Mouse (Mus musculus) adrenal gland, postnatal 4 days (tissue): Measurements from ENCODE around the gene Ints6l. TPM values are rescaled to one million over a fixed set of nuclear protein-coding genes. Genes with fewer than 3 reads are reported as not detected.
A peak's percentile ranks its signal among the peaks of the same experiment; 100 is the strongest.

Experiments
- DNase-seq, 2 experiments: peaks; one replicate each; pipeline ENCODE4 v3.0.0; 2021 to 2022; ENCODE audit warnings: low spot score in 2 of 2, mixed read lengths in 2 of 2
- long read RNA-seq, 2 experiments: library from polyadenylated mRNA; stranded (forward); transcript quantifications; one replicate each; pipeline ENCODE4 v2.0.0; 2021
- total RNA-seq, 2 experiments: library from RNA; stranded (reverse); gene quantifications; 2 replicates each; pipeline ENCODE4 v1.2.3; 2021

Gene Ints6l
- 10 to 100 TPM; 47.1 to 60.3 TPM for total RNA-seq
- long read RNA-seq, experiment 1, partial matches to known transcripts = 1 of 10 reads
- long read RNA-seq, experiment 1, other reads (novel, unspliced or antisense) = 5 of 10 reads
- long read RNA-seq, experiment 2, transcript Ints6l-201 (17 exons, 3,766 nt) = major isoform, 7 of 40 reads
- long read RNA-seq, experiment 2, partial matches to known transcripts = 14 of 40 reads
- long read RNA-seq, experiment 2, other reads (novel, unspliced or antisense) = 19 of 40 reads

- DNase-seq = peak; percentile 24 to 46
Measured at GRCm38 (mm10) chrX:56454671-56455371, at the start of gene Ints6l. Gene Ints6l (plus strand): TSS chrX:56454857.

- DNase-seq = no peak
Measured at GRCm38 (mm10) chrX:56405482-56405881, 49.2 kb upstream of the Ints6l start.

- DNase-seq = no peak
Measured at GRCm38 (mm10) chrX:56406128-56406527, 48.5 kb upstream of the Ints6l start.

DNA sequence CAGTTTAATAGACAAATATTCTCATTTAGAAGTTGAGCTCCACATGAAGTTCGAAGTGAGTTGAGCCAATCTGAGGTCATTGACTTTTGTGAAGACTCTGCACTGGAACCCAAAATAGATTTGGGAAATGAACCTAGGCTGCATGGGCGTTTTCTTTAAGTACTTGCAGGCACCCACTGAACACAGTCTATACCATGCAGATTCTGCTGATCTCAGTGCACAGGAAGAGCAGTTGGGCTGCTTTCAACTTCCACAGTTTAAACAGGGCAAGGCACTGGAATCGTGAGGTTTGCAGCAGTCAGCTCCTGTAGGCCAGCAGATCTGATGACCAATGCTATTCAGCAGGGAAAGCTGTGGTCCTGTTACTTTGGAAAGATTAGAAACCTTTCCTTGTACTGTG lies 38.4 kb upstream of the Ints6l start:
- DNase-seq = no peak

GRCm38 (mm10) chrX:56417541-56417940 lies 37.1 kb upstream of the Ints6l start:
- no peak for DNase-seq

DNA sequence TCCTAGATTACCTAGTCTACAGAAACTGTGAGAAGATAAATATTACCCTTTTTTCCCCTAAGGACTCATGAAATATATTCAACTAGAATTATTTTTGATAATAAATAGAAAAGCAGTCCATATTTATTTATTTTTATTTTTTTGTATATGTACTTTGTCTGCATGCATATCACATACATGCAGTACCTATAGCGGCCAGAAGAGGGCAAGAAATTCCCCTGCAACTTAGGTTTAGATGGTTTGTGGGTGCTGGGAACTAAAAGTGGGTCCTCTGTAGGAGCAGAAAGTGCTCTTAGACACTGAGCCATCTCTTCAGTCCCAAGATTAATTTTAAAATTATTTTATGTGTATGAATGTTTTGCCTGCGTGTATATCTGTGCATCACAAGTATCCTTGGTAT lies 24.1 kb upstream of the Ints6l start:
- DNase-seq = no peak

GRCm38 (mm10) chrX:56435758-56436283 lies 18.8 kb upstream of the Ints6l start:
- no peak for DNase-seq

GRCm38 (mm10) chrX:56446487-56447428 lies 7.9 kb upstream of the Ints6l start:
- no peak for DNase-seq

DNA sequence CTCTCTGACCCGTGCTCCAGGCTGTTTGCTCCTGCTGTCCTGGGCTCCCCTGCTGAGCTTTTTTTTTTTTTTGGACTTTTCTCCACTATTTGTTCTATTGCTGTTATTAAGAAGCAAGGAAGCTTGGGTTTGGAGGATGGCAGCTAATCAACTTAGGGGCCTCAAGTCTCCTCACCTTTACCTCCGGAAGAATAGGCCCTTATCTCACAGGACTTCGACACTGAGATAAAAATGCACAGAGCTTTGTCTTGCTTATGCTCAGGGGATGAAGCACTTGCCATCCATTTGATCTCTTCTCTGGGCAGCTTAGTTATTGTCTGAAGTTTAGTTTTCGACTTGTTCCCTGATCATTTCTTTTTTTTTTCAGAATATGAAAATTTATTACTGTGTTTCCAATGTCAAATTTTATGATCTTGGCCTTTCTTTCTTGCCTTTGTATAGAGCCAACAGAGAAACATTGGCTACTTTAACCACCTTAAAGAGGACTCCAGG lies 7.1 kb upstream of the Ints6l start, which contains the start of gene Gm2174:
Gene Gm2174 (plus strand): TSS at position 442 of the 492 bp plus-strand sequence.
- DNase-seq = no peak

- DNase-seq = peak; percentile 54 to 67
Measured at GRCm38 (mm10) chrX:56455372-56456246, 952 bp downstream of the Ints6l start.

DNA sequence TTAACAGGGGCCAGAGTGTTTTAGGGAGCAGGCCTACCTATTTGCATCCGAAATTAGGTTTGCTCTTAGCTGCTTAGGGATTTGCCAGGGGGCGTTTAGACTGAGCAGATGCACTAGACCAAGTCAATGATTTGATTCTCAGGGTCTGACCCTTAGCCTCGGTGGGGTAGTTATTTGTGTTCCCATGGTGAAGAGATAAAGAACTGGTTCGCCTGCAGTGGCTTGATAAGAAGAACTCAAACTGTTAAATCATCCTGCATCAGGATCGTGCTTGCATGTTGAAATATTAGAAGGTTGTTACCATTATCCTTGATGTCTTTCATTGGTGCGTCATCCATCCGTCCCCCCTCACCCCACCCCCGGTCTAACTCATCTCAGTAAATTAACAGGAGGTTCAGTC lies 1.7 kb downstream of the Ints6l start:
- DNase-seq = no peak

DNA sequence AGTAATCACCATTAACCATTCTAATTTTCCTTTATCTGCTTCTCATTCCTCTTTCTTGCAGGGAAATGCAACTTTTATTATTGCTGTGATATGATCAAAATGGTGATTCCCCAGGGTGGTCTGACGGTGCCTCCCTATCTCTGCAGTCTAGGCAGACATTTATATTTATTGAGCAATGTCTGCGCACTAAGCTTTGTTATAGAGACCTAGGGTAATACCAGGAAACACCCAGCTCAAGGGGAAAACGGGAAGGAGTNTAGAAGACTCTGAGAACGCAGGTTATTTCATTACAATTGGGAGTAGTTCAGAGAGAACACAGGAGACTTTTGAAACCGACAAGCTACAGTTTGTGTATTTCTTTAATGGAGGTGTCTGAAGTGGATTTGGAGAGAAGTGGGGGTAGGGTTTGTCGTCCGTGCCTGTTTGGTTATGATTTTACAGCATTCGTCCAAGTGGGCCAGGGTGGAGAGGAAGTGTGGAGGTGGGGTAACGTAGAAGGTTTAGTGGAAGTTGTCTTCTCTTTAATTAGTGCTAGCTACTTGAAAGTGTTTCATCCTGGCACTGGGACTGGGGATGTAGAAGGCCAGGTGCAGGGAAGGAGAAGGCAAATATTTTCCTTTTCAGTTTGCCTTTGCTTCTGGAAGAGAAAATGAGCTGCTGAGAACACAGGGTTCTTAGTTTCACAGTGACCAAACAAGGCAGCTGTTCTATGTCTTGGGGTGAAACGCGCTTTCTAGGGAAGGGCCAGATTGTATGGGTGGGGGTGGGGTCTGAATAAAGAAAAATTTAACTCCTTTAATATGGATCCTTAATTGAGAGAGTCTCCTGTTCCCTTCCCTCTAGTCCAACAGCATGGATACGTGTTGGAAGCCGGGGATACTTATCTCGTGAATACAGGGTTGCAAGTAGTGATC lies 7.6 kb downstream of the Ints6l start:
- DNase-seq = no peak

- DNase-seq = no peak
Measured at GRCm38 (mm10) chrX:56464906-56465305, 10.2 kb downstream of the Ints6l start.

GRCm38 (mm10) chrX:56467688-56468087 lies 13.0 kb downstream of the Ints6l start:
- no peak for DNase-seq

GRCm38 (mm10) chrX:56468422-56468821 lies 13.8 kb downstream of the Ints6l start:
- DNase-seq = no peak

DNA sequence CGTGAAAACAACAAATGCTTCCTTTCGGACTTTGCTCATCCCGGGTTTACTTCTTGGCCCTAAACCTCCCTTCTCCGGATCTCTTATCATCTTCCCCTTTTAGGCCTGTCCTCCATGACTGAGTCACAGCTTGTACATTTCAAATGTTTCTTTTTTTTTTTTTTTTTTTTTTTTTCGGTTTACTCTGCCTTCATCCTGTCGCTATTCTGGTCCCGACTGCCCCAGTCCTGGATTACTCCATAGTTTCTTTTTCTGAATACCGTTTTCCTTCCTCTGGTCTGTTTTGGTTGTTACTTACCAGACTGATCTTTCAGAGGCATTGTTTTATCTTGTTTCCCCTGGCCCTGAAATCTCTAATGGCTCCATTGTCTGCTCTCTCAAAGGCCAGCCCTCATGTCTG lies 19.4 kb downstream of the Ints6l start:
- no peak for DNase-seq

GRCm38 (mm10) chrX:56477553-56477952 lies 22.9 kb downstream of the Ints6l start:
- no peak for DNase-seq

DNA sequence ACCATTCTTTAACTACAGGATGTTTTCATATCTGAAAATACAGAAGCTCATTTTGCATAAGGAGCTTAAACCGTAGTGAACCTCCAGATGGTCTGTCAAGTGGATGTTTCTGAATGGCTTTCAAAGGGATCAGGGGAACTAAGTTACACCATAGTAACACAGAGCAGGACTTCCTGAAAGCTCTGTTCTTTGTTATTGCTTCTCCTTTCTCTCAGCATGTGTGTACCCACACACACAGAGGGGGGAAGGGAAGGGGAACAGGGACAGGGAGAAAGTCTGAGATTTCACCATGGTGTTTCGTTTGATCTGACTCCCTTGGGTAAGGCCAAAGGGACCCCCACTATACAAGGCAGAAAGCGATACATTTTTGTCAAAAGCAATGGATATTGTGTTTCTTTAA lies 27.2 kb downstream of the Ints6l start:
- DNase-seq = no peak

DNA sequence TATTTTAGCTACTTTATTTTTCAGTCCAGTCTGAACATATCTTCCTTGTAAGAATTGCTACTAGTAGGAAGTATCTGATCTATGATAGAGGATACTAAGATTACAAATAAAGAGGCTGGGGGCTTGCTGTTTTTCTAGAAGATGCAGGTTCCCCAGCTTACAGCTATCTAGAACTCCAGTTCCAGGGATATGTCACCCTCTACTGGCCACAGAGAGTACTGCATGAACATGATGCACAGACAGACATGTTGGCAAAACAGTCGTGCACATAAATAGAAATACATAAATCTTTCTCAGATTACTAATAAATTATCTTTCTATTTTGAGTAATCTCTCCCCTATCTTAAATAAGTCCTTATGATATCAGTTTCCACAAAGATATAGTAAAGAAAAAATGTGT lies 35.1 kb downstream of the Ints6l start:
- DNase-seq = peak in 1 of 2 experiments; percentile 34
